Mouse (Mus musculus) v-Abl transformed pro-B cells (cell line): ENCODE measurements around the gene Olfr690.
"Not testable (repeated sequence)": the region's sequence is repeated elsewhere in the genome, so short reads cannot be mapped to it uniquely, and the experiment has no call there.

Experiments
- in situ Hi-C, 2 experiments: fragments of 400-800 bp; cut with MboI; formaldehyde crosslinking; loops; one replicate each; pipeline ENCODE4 v1.15.1; 2025; ENCODE audit not compliant: unreplicated experiment in 2 of 2

Olfr690 gene

GRCm38 (mm10) chr7:105334004-105334403, at the start of gene Olfr690:
TSS of gene Olfr690 (minus strand) at chr7:105334104.
- in situ Hi-C loops = no loop called here

- in situ Hi-C loops = loop anchor here in 1 of 2 experiments (25.0 kb wide), 2 partner anchors 857 to 1193 kb away; partner anchors contain the start of genes Olfr648 and Olfr649
These were observed 46.4 kb upstream of the Olfr690 start for GRCm38 (mm10) chr7:105380329-105380728.

- in situ Hi-C loops = loop anchor here in 1 of 2 experiments (25.0 kb wide), 2 partner anchors 862 to 1188 kb away; partner anchors contain the start of genes Olfr648 and Olfr649
These were observed 41.0 kb upstream of the Olfr690 start, which contains the start of gene Gm5901 for GRCm38 (mm10) chr7:105374866-105375265. TSS of gene Gm5901 (plus strand) at chr7:105375038.

- in situ Hi-C loops = no loop called here
These were observed 40.1 kb upstream of the Olfr690 start for GRCm38 (mm10) chr7:105373976-105374375.

- in situ Hi-C loops = no loop called here
These were observed 39.6 kb upstream of the Olfr690 start for GRCm38 (mm10) chr7:105373509-105373908.

GRCm38 (mm10) chr7:105372912-105373311, 39.0 kb upstream of the Olfr690 start:
- in situ Hi-C loops = no loop called here

- in situ Hi-C loops = no loop called here
These were observed 34.6 kb upstream of the Olfr690 start for GRCm38 (mm10) chr7:105368521-105368920.

- in situ Hi-C loops = no loop called here
These were observed 34.0 kb upstream of the Olfr690 start, which contains the start of gene Olfr692 for GRCm38 (mm10) chr7:105367930-105368329. TSS of gene Olfr692 (plus strand) at chr7:105368230.

- in situ Hi-C loops = no loop called here
These were observed 33.4 kb upstream of the Olfr690 start for GRCm38 (mm10) chr7:105367268-105367667.

GRCm38 (mm10) chr7:105361713-105362112, 27.8 kb upstream of the Olfr690 start:
- in situ Hi-C loops = no loop called here

GRCm38 (mm10) chr7:105356487-105356886, 22.6 kb upstream of the Olfr690 start:
- in situ Hi-C loops = not testable (repeated sequence)

- in situ Hi-C loops = not testable (repeated sequence)
These were observed 22.2 kb upstream of the Olfr690 start for GRCm38 (mm10) chr7:105356064-105356463.

- in situ Hi-C loops = no loop called here
These were observed 8.8 kb upstream of the Olfr690 start for GRCm38 (mm10) chr7:105342752-105343151.

- in situ Hi-C loops = no loop called here
These were observed 8.3 kb upstream of the Olfr690 start, which contains the start of gene Olfr691 for GRCm38 (mm10) chr7:105342170-105342569. TSS of gene Olfr691 (minus strand) at chr7:105342270.

- in situ Hi-C loops = no loop called here
These were observed 8.6 kb downstream of the Olfr690 start for GRCm38 (mm10) chr7:105325302-105325701.

- in situ Hi-C loops = no loop called here
These were observed 23.0 kb downstream of the Olfr690 start, which contains the start of gene Olfr689 for GRCm38 (mm10) chr7:105310865-105311264. TSS of gene Olfr689 (plus strand) at chr7:105311165.

- in situ Hi-C loops = no loop called here
These were observed 43.9 kb downstream of the Olfr690 start for GRCm38 (mm10) chr7:105290051-105290450.

GRCm38 (mm10) chr7:105287795-105288194, 46.1 kb downstream of the Olfr690 start, which contains the start of gene Olfr688:
TSS of gene Olfr688 (plus strand) at chr7:105288095.
- in situ Hi-C loops = no loop called here
